Mouse (Mus musculus): ENCODE results near the gene Foxr1. TPM values are rescaled to one million over a fixed set of nuclear protein-coding genes. Genes with fewer than 3 reads are reported as not detected.

Foxr1 gene
- not detected for polyA plus RNA-seq (2015; fragmentation: Illumina TruSeq; extraction: RNeasy Lipid Tissue Mini Kit (QIAGEN cat#74804); ENCODE audit: insufficient read depth, low read depth, low replicate concordance)

DNA sequence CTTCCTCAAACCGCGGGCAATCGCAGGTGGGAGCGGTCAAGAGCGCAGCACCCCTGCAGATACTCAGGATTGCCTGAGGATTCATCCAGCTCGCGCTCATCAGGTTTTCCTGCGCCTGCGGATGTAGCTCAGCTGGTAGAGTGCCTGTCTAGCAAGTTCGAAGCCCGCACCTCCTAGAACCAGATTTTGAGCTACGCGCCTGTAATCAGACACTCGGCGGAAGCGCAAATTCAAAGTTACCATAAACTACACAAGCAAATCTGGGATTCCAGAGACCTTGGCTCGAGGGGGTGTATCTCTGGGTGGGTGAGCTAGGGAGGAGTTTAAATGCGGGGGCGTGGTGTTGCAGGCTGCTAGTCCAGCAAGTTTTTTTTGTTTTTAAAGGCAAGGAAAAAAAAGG lies at the start of gene Foxr1:
Gene Foxr1, minus strand, starts transcription at position 176 of the 400 bp plus-strand sequence.

DNA sequence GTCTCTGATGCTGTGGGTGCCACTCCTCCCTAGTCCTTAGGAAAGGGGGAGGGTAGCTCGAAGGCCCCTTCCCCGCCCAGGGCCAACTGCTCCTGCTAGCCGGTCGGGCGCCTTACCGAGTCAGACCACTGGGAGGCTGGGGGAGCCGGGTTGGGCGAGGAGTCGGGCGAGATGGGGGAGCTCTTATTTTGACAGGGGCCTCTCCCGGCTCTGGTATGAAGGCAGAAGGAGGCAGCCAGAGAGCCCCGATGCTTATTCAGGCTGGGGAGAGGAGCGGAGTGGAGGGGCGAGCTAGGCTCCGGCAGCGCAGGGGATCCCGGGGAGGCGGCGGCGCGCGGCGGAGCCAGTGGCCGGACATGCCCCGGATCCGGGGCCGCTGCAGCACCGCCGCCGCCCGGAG lies 41.6 kb upstream of the Foxr1 start, which contains the start of gene Bcl9l:
Gene Bcl9l, plus strand, starts transcription at position 274 of the 400 bp plus-strand sequence.

GRCm38 (mm10) chr9:44454891-44455220 lies 13.9 kb upstream of the Foxr1 start, which contains the start of gene Upk2:
Gene Upk2 (minus strand): TSS chr9:44454976.

DNA sequence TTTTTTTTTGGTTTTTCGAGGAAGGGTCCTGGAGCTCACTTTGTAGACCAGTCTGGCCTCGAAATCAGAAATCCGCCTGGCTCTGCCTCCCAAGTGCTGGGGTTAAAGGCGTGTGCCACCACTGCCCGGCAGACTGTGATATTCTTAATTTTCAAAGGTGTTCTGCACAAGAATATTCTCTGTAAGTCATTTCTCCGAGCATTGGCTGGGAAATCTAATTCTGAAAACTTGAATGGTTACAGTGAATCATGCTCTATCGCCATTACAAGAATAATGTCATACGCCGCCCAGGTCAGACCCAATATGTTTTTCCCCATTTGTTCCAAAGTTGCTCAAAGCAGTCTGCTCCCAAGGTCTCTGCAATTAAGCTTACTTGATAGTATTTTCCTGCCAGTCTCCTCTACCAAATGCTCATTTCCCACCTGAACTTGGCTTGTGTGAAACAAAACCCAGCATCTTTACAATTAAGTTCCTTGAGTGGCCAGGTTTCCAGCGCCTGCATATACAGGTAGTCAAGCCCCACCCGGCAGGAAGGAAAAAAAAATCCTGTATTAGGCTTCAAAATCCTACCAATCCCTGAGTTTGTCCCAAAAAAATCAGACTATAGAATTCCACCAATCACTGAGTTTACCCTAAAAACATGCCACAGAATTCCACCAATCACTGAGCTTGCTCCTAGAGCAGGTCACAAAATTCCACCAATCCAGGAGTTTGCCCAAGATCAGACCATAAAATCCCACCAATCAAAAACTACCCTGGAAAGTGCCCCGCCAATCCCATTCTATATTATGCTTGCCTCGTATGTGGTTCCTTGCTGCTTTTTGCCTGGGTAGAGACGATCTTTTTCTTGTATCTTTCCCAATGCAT lies 22.2 kb downstream of the Foxr1 start, which contains the start of gene Ccdc84:
Gene Ccdc84, minus strand, starts transcription at position 51 of the 867 bp plus-strand sequence.

DNA sequence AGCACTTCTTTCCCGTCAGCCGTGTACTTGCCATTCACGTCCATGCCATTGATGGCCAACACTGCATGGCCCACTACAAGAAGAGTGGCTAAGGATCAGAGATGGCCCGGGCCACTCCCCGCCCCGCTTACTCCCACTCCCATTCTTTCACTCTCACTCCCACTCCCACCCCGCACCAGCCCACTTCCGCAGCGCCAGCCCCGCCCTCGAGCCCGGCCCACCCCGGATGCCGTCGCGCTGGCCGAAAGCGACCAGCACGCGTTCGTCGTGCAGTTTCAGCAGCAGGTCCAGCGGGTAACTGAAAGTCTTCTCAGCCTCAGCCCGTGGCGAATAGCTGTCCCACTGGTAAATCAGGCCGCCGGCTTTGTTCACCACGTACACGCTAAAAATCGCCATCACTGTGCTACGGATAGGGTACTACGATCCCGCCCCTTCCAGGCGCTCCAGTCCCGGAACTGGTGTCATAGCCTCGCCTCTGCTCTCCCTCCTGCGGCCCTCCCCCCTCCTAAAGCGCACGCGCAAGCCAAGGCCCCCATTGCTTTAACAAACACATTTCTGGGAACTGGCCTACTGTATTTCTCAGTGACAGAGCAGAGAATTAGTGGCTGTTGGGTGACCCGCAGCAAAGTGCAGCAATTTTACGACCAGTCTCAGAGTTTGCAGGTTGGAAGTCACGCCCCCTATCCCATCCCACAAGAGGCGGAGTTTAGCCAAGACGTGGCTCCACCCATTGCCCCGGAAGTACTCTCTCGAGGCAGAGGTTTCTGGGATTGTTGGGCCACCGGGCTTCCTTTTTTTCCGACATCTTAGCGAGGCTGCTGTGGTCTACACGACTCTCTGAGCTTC lies 33.8 kb downstream of the Foxr1 start, which contains the start of the genes Rps25 and Trappc4:
Gene Rps25, plus strand, starts transcription at position 234 of the 846 bp plus-strand sequence.
Gene Trappc4, minus strand, starts transcription at position 695 of the 846 bp plus-strand sequence.

GRCm38 (mm10) chr9:44396684-44397411 lies 44.1 kb downstream of the Foxr1 start, which contains the start of gene Slc37a4:
Gene Slc37a4 (plus strand): TSS chr9:44396852.

Other genes with a start within 250 kb of the Foxr1 start
- 3.7 TPM for gene Cbl, start 207.1 kb downstream of the Foxr1 start, polyA plus RNA-seq (2015; fragmentation: Illumina TruSeq; extraction: RNeasy Lipid Tissue Mini Kit (QIAGEN cat#74804); ENCODE audit: insufficient read depth, low read depth, low replicate concordance)
- not detected for gene Ccdc153, start 200.5 kb downstream of the Foxr1 start, polyA plus RNA-seq (2015; fragmentation: Illumina TruSeq; extraction: RNeasy Lipid Tissue Mini Kit (QIAGEN cat#74804); ENCODE audit: insufficient read depth, low read depth, low replicate concordance)
- gene Pdzd3, start 189.7 kb downstream of the Foxr1 start, polyA plus RNA-seq (2015; fragmentation: Illumina TruSeq; extraction: RNeasy Lipid Tissue Mini Kit (QIAGEN cat#74804); ENCODE audit: insufficient read depth, low read depth, low replicate concordance): not detected
- gene Nlrx1, start 172.5 kb downstream of the Foxr1 start, polyA plus RNA-seq (2015; fragmentation: Illumina TruSeq; extraction: RNeasy Lipid Tissue Mini Kit (QIAGEN cat#74804); ENCODE audit: insufficient read depth, low read depth, low replicate concordance): 1.5 TPM
- not detected for gene Abcg4, start 152.5 kb downstream of the Foxr1 start, polyA plus RNA-seq (2015; fragmentation: Illumina TruSeq; extraction: RNeasy Lipid Tissue Mini Kit (QIAGEN cat#74804); ENCODE audit: insufficient read depth, low read depth, low replicate concordance)
- gene Hinfp, start 135.5 kb downstream of the Foxr1 start, polyA plus RNA-seq (2015; fragmentation: Illumina TruSeq; extraction: RNeasy Lipid Tissue Mini Kit (QIAGEN cat#74804); ENCODE audit: insufficient read depth, low read depth, low replicate concordance): 6.1 TPM
- 7.6 TPM for gene C2cd2l, start 120.9 kb downstream of the Foxr1 start, polyA plus RNA-seq (2015; fragmentation: Illumina TruSeq; extraction: RNeasy Lipid Tissue Mini Kit (QIAGEN cat#74804); ENCODE audit: insufficient read depth, low read depth, low replicate concordance)
- 13.7 TPM for gene Dpagt1, start 115.1 kb downstream of the Foxr1 start, polyA plus RNA-seq (2015; fragmentation: Illumina TruSeq; extraction: RNeasy Lipid Tissue Mini Kit (QIAGEN cat#74804); ENCODE audit: insufficient read depth, low read depth, low replicate concordance)
- gene H2afx, start 106.4 kb downstream of the Foxr1 start, polyA plus RNA-seq (2015; fragmentation: Illumina TruSeq; extraction: RNeasy Lipid Tissue Mini Kit (QIAGEN cat#74804); ENCODE audit: insufficient read depth, low read depth, low replicate concordance): 5.7 TPM
- 13.2 TPM for gene Hmbs, start 96.9 kb downstream of the Foxr1 start, polyA plus RNA-seq (2015; fragmentation: Illumina TruSeq; extraction: RNeasy Lipid Tissue Mini Kit (QIAGEN cat#74804); ENCODE audit: insufficient read depth, low read depth, low replicate concordance)
- 10.4 TPM for gene Vps11, start 79.5 kb downstream of the Foxr1 start, polyA plus RNA-seq (2015; fragmentation: Illumina TruSeq; extraction: RNeasy Lipid Tissue Mini Kit (QIAGEN cat#74804); ENCODE audit: insufficient read depth, low read depth, low replicate concordance)
- 69.6 TPM for gene Hyou1, start 61.6 kb downstream of the Foxr1 start, polyA plus RNA-seq (2015; fragmentation: Illumina TruSeq; extraction: RNeasy Lipid Tissue Mini Kit (QIAGEN cat#74804); ENCODE audit: insufficient read depth, low read depth, low replicate concordance)
- gene Slc37a4, start 44.3 kb downstream of the Foxr1 start, polyA plus RNA-seq (2015; fragmentation: Illumina TruSeq; extraction: RNeasy Lipid Tissue Mini Kit (QIAGEN cat#74804); ENCODE audit: insufficient read depth, low read depth, low replicate concordance): 13.2 TPM
- gene Rps25, start 34.0 kb downstream of the Foxr1 start, polyA plus RNA-seq (2015; fragmentation: Illumina TruSeq; extraction: RNeasy Lipid Tissue Mini Kit (QIAGEN cat#74804); ENCODE audit: insufficient read depth, low read depth, low replicate concordance): 701 TPM
- 19.2 TPM for gene Trappc4, start 33.5 kb downstream of the Foxr1 start, polyA plus RNA-seq (2015; fragmentation: Illumina TruSeq; extraction: RNeasy Lipid Tissue Mini Kit (QIAGEN cat#74804); ENCODE audit: insufficient read depth, low read depth, low replicate concordance)
- 37.6 TPM for gene Ccdc84, start 22.6 kb downstream of the Foxr1 start, polyA plus RNA-seq (2015; fragmentation: Illumina TruSeq; extraction: RNeasy Lipid Tissue Mini Kit (QIAGEN cat#74804); ENCODE audit: insufficient read depth, low read depth, low replicate concordance)
- gene Upk2, start 13.8 kb upstream of the Foxr1 start, polyA plus RNA-seq (2015; fragmentation: Illumina TruSeq; extraction: RNeasy Lipid Tissue Mini Kit (QIAGEN cat#74804); ENCODE audit: insufficient read depth, low read depth, low replicate concordance): not detected
- gene Bcl9l, start 41.7 kb upstream of the Foxr1 start, polyA plus RNA-seq (2015; fragmentation: Illumina TruSeq; extraction: RNeasy Lipid Tissue Mini Kit (QIAGEN cat#74804); ENCODE audit: insufficient read depth, low read depth, low replicate concordance): 7.3 TPM
- not detected for gene Cxcr5, start 120.7 kb upstream of the Foxr1 start, polyA plus RNA-seq (2015; fragmentation: Illumina TruSeq; extraction: RNeasy Lipid Tissue Mini Kit (QIAGEN cat#74804); ENCODE audit: insufficient read depth, low read depth, low replicate concordance)
- 16.2 TPM for gene Ddx6, start 163.8 kb upstream of the Foxr1 start, polyA plus RNA-seq (2015; fragmentation: Illumina TruSeq; extraction: RNeasy Lipid Tissue Mini Kit (QIAGEN cat#74804); ENCODE audit: insufficient read depth, low read depth, low replicate concordance)
- gene Treh, start 232.1 kb upstream of the Foxr1 start, polyA plus RNA-seq (2015; fragmentation: Illumina TruSeq; extraction: RNeasy Lipid Tissue Mini Kit (QIAGEN cat#74804); ENCODE audit: insufficient read depth, low read depth, low replicate concordance): not detected